Mouse (Mus musculus) neutrophil, adult 5-6 weeks (primary cell): Measurements from ENCODE around the gene Islr. TPM values are rescaled to one million over a fixed set of nuclear protein-coding genes. Genes with fewer than 3 reads are reported as not detected.
A peak's percentile ranks its signal among the peaks of the same experiment; 100 is the strongest.

Experiments used
- ATAC-seq: fragments of 151-379, 151-347 bp; 2 replicates; pipeline ENCODE4 v1.8.0; 2017; ENCODE audit warnings: mild to moderate bottlenecking, moderate TSS enrichment; ENCODE audit not compliant: insufficient number of reproducible peaks, poor library complexity, low FRiP score, severe bottlenecking; ENCODE audit errors: extremely low read depth
- total RNA-seq: library from RNA; stranded (forward); fragments of 200-1000 nt; gene quantifications from 2 replicates; pipeline ENCODE4 v1.2.3, GENCODE M21; 2017

The Islr gene
- total RNA-seq, 1 experiment from 2014 or later, result not detected

- ATAC-seq, result peak; percentile 51
Observed at GRCm38 (mm10) chr9:58225915-58226913, 22.1 kb upstream of the Islr start.

DNA sequence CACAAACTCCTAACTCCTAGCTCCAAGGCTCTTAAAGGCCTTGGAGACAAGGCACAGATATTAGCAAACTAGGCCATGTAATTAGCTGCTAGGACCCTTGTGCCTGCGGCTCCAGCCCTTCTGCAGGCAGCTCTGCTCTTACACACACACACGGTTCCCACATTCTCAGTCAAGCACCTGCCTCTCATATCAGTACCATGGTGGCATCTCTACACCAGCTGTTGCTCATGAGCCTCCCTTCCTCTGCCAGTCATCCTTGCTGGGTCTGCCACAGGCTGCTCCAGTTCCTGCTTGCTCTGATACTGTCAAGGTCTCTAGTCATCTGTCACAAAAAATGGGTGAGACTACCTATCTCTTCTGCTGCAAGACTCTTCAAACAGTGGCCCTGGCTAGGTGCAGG is 20.2 kb upstream of the Islr start:
- ATAC-seq, result no peak

DNA sequence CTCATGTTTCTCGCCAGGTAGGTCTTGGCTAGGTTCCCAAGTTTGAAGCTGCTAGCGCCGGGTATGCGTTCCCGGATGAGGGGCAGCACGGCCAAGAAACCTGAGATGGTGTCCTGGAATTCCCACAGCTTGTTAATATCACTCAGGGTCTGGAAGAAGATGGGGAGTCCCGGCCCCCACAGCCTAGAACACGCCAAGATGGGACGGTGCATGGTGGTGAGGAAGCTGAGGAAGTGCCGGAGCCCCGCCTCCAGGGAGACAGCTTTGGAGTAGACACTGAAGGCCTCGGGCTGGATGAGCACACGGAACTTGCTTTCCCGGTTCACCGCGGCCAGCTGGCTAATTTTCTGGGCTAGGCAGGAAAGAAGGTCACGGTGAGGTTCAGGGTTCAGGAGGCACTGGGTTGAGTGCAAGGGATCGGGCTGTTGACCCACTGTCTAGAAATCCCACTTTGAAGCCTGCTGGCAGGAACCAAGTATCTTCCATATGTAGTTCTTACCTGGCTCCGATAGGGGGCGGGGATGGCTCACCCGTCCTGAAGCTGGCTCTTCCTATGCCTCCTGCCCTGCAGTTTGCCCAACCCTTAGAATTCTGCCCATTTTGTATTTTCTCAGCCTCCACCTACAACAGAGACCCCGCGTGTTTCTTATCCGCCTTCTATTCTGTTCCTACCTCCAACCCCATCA is 16.3 kb upstream of the Islr start:
- ATAC-seq, result peak; percentile 47; the same call in 1 of the 2 replicates

GRCm38 (mm10) chr9:58218539-58218938 is 14.4 kb upstream of the Islr start:
- no peak for ATAC-seq

DNA sequence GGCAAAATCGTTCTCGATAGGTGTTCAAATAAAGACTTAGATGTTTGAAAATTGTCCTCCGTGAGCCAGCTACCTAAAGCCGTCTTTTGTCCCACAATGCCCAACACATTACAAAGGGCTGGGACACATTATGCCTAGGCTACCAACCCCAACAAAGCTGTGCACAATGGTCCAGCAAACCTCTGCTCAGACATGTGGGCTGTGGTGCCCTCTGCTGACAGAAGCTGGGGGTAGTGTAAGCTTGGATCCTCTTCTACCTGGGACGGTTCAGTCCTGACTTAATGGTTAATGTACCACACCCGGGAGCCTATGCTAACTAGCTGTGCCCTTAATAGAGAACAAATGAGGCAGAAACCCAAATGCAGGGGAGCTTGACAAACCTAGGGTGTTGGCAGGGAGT is 12.3 kb upstream of the Islr start:
- ATAC-seq, result no peak

DNA sequence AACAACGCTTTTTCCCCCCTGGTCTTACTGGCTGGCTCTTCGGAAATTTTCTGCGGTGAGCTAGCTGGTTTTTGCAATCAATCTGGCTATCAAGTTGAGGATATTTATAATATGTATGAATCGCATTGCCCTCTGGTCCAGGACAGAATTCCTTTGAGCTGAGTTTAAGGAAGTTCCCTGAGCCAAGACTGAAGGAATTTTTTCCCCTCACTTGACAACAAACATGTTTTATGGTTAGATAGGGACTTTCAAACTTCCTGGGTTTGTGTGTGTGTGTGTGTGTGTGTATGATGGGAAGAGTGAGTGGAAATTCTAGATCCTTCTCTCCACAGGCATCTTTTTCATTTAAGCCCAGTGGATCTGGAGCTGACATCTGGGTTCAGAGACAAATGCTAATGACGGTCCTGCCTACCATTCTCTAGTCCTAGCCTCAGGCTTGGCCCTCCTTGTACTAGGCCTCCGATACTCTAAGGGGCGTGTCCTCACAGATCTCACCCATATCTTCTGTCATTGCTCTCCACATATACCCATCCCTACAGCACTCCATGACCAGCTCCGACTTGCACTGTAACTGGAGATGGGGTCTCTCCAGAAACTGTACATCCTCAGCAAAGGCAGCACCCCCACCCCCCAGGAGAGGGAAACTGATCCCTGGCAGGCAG is 10.5 kb upstream of the Islr start:
- ATAC-seq, result no peak

DNA sequence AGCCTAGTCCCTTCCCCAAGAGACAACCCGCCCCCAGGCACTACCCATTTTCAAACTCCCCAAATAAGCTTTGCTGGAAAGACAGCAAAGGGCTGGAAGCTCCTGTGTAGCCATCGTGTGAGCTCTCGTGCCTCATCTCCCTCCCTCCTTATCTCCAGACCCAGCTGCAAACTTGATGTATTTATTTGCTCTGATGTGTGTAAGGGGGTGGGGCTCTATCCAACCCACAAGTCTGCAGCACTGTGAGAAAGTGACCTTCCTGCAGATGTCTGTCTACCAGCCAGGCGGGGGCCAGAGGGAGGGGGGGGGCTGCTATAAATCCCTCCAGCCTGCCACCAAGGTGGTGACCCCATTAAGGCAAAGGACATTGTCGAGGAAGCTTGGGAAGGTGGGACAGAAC is 9.8 kb upstream of the Islr start:
- ATAC-seq, result no peak

DNA sequence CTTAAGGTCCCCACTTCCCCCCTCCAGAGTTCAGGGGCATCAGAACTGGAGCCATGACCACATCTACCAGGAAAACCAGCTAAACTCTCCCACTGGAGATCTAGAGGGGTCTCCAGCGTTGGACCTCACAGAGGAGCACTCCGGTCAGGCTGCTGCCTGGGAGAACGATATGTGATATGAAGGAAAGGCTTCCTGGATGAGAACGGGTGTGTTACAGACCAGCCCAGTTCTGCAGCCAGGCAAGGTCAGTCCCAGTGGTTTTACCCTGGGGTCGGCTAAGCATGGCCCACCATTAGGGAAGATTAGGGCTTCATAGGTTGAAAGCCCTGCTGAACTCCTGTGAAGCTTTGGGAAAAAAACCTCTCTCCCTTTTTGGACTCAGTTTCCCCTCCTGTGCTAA is 9.3 kb upstream of the Islr start:
- no peak for ATAC-seq

DNA sequence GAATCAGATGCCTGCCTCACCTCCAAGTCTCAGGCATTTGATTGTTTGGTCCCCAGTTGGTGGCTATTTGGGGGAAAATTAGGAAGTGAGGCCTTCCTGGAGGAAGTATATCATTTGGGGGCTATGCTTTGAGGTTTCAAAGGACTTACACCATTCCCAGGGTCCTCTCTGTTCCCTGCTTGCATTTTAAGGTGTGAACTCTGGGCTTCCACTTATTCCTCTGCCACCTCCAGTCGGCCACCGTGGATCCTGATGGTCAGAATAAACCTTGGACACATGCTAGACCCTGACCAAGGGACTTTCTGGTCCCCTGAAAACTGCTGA is 6.2 kb upstream of the Islr start:
- ATAC-seq, result no peak

- ATAC-seq, result no peak
Observed at GRCm38 (mm10) chr9:58209462-58210303, 5.6 kb upstream of the Islr start.

- no peak for ATAC-seq
Observed at GRCm38 (mm10) chr9:58206013-58206412, 1.9 kb upstream of the Islr start.

- ATAC-seq, result peak; percentile 84
Observed at GRCm38 (mm10) chr9:58204448-58205000, 418 bp upstream of the Islr start.

GRCm38 (mm10) chr9:58202676-58203453 is 1.2 kb downstream of the Islr start:
- ATAC-seq, result no peak

- no peak for ATAC-seq
Observed at GRCm38 (mm10) chr9:58201861-58202549, 2.1 kb downstream of the Islr start.

DNA sequence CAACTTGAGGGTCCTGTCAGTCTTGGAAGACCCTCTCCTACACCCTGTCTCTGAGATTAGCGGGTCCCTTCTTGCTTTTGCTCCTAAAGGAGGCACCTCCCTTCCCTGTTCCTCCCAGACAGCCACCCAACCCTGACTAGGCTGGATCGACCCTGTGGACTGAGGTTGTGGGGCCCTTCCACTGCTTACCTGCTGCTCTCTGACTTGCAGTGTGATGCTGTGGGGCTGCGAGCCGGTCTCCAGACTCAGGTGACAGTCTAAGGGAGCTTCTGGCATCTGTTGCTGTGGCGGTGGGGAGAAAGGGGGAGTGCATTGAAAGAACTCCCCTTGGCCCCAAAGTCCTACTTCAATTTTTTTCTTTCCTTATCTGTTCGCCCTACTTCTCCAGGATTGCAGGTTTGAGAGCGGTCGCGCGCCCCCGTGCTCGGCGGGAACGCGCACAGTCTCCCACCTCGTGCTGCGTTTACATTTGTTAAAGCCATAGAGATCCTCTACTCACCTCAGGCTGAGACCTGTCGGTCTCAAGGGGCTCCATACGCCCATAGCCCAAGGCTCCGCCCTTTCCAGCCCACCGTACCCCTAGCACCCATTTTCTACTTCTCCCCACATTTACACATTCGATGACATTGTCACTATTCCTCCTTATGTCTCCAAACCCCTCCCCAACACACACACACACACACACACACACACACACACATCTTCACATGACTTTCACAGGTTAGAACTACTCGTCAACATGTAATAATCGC is 2.8 kb downstream of the Islr start:
- no peak for ATAC-seq

- ATAC-seq, result no peak
Observed at GRCm38 (mm10) chr9:58200270-58201090, 3.6 kb downstream of the Islr start.
